Mouse (Mus musculus) embryo, embryonic 10.5 days (tissue): Measurements from ENCODE around the gene Oard1.

Source experiments
- DNase-seq: peaks from one replicate; pipeline ENCODE4 v3.0.0-alpha.2; 2015; ENCODE audit warnings: low spot score

Oard1 gene

GRCm38 (mm10) chr17:48409380-48410298 lies at the start of gene Oard1, which contains the start of gene Nfya:
Gene Oard1 (plus strand): TSS chr17:48410014.
Gene Nfya (minus strand): TSS chr17:48409906.
- peak; percentile 100 for DNase-seq

- no peak for DNase-seq
Observed at GRCm38 (mm10) chr17:48360462-48360861, 49.4 kb upstream of the Oard1 start.

GRCm38 (mm10) chr17:48362346-48362745 lies 47.5 kb upstream of the Oard1 start:
- no peak for DNase-seq

- DNase-seq = no peak
Observed at GRCm38 (mm10) chr17:48362966-48363365, 46.8 kb upstream of the Oard1 start.

- DNase-seq = no peak
Observed at GRCm38 (mm10) chr17:48363421-48363965, 46.3 kb upstream of the Oard1 start.

GRCm38 (mm10) chr17:48365511-48366155 lies 44.2 kb upstream of the Oard1 start:
- DNase-seq = peak; percentile 8

GRCm38 (mm10) chr17:48366806-48367205 lies 43.0 kb upstream of the Oard1 start:
- DNase-seq = no peak

- DNase-seq = no peak
Observed at GRCm38 (mm10) chr17:48371621-48372020, 38.2 kb upstream of the Oard1 start.

- no peak for DNase-seq
Observed at GRCm38 (mm10) chr17:48372987-48373386, 36.8 kb upstream of the Oard1 start.

GRCm38 (mm10) chr17:48376102-48376501 lies 33.7 kb upstream of the Oard1 start:
- DNase-seq = no peak

- no peak for DNase-seq
Observed at GRCm38 (mm10) chr17:48379050-48379449, 30.8 kb upstream of the Oard1 start.

- no peak for DNase-seq
Observed at GRCm38 (mm10) chr17:48385786-48386461, 23.9 kb upstream of the Oard1 start.

GRCm38 (mm10) chr17:48388666-48389065 lies 21.1 kb upstream of the Oard1 start:
- DNase-seq = no peak

- no peak for DNase-seq
Observed at GRCm38 (mm10) chr17:48389442-48389841, 20.4 kb upstream of the Oard1 start.

GRCm38 (mm10) chr17:48391446-48391845 lies 18.4 kb upstream of the Oard1 start:
- no peak for DNase-seq

- DNase-seq = no peak
Observed at GRCm38 (mm10) chr17:48392616-48393015, 17.2 kb upstream of the Oard1 start.

- DNase-seq = no peak
Observed at GRCm38 (mm10) chr17:48401710-48402109, 8.1 kb upstream of the Oard1 start.

- DNase-seq = no peak
Observed at GRCm38 (mm10) chr17:48402751-48403150, 7.1 kb upstream of the Oard1 start.

- DNase-seq = no peak
Observed at GRCm38 (mm10) chr17:48403848-48404247, 6.0 kb upstream of the Oard1 start.

- DNase-seq = no peak
Observed at GRCm38 (mm10) chr17:48404706-48405105, 5.1 kb upstream of the Oard1 start.

GRCm38 (mm10) chr17:48407154-48407553 lies 2.7 kb upstream of the Oard1 start:
- no peak for DNase-seq

- no peak for DNase-seq
Observed at GRCm38 (mm10) chr17:48407910-48408525, 1.8 kb upstream of the Oard1 start.
